Mouse (Mus musculus) hindbrain, embryonic 15.5 days (tissue): ENCODE measurements at regions not wholly inside any gene's neighbourhood (a gene's known extent, or its start where the extent isn't known, plus 50 kb on each side); places are given as distances from the start of the nearest gene placed in this dataset.
"Not testable (repeated sequence)": the region's sequence is repeated elsewhere in the genome, so short reads cannot be mapped to it uniquely, and the experiment has no call there.

Experiments
- ATAC-seq: fragments of 200-750 bp; cut with Nextera tagmentation; 2 replicates; pipeline ENCODE4 v1.8.0; 2017; ENCODE audit warnings: low read depth, moderate number of reproducible peaks, moderate TSS enrichment; ENCODE audit not compliant: low FRiP score
- H3K27ac ChIP-seq: fragments of 300-500 bp; sonication (generic); replicated peaks from 2 replicates; pipeline ENCODE4 v1.5.1; 2015; ENCODE audit warnings: mild to moderate bottlenecking, inconsistent platforms
- H3K27me3 ChIP-seq: fragments of 300-500 bp; sonication (generic); 2 replicates; pipeline ENCODE4 v1.6.1; 2015; ENCODE audit warnings: control low read depth, inconsistent platforms
- H3K36me3 ChIP-seq: fragments of 300-500 bp; sonication (generic); 2 replicates; pipeline ENCODE4 v1.6.1; 2015; ENCODE audit warnings: control low read depth, inconsistent platforms
- H3K4me1 ChIP-seq: fragments of 300-500 bp; sonication (generic); replicated peaks from 2 replicates; pipeline ENCODE4 v1.6.1; 2015; ENCODE audit warnings: control low read depth, inconsistent platforms
- H3K4me2 ChIP-seq: fragments of 300-500 bp; sonication (generic); 2 replicates; pipeline ENCODE4 v1.6.1; 2015; ENCODE audit warnings: moderate library complexity, mild to moderate bottlenecking, inconsistent platforms
- H3K4me3 ChIP-seq: fragments of 300-500 bp; sonication (generic); 2 replicates; pipeline ENCODE4 v1.5.1; 2015; ENCODE audit warnings: mild to moderate bottlenecking, inconsistent platforms
- H3K9ac ChIP-seq: fragments of 300-500 bp; sonication (generic); 2 replicates; pipeline ENCODE4 v1.6.1; 2015; ENCODE audit warnings: inconsistent platforms
- H3K9me3 ChIP-seq: fragments of 300-500 bp; sonication (generic); 2 replicates; pipeline ENCODE4 v1.6.1; 2016; ENCODE audit warnings: control low read depth, inconsistent platforms
- WGBS: fragments of 180-500 bp; shearing (Covaris S2); methylation state at CpG from one replicate; pipeline ENCODE4 v1.1.7; 2015; 5-methylcytosine and 5-hydroxymethylcytosine counted together

- H3K4me1 ChIP-seq, result peaks cover 12% of the 10 kb centered on the region
- H3K36me3 ChIP-seq, result no peaks in the 10 kb centered on the region
- no peak for ATAC-seq
- no peak overlapping the region for H3K9ac ChIP-seq
- H3K27me3 ChIP-seq, result no peaks in the 10 kb centered on the region
- no peak overlapping the region for H3K27ac ChIP-seq
- H3K4me2 ChIP-seq, result peak overlapping the region; percentile 61
- peak overlapping the region; percentile 30 for H3K4me3 ChIP-seq
- no peaks in the 10 kb centered on the region for H3K9me3 ChIP-seq
- 3% methylated on average over 15 of the region's 15 CpGs for WGBS
Observed at GRCm38 (mm10) chr2:162867516-162868029, 63.8 kb upstream of the Srsf6 start.

DNA sequence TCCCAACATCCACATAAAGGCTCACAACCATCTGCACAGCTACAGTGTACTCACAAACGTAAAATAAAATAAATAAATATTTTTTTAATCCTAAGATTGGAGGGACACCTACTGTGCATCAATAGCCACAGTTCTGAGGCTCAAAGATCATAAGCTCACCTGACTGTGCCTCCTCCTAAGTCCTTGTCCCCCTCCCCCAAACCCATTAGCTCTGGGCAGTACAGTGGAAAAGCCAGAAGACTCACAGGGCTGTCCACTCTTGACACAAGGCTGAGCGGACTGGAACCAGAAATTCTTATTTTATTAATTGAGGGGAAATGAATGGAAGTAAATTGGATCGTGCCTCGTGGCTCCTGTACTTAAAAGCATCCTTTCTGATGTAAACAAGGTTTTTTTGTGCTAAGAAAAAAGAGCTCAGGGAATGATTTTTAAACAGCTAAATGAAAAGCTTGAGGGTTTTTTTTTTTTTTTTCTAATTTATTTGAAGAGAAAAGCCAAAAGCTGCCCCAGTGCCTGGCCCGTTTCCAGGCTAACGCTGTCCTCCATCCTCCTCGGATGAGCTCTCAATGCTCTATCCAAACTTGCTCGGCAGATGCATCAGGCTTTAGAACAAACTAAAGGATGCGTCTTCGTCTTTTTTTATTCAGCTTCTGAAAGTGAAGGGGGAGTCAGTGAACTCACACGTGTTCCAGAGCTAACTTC lies 64.6 kb upstream of the Srsf6 start:
- Histone ChIP-seq H3K36me3 (no peaks in the 10 kb centered on the region), H3K27ac (no peak overlapping the region), H3K9ac (no peak overlapping the region), H3K4me3 (peak overlapping the region; percentile 30), H3K4me1 (peaks cover 12% of the 10 kb centered on the region), H3K9me3 (no peaks in the 10 kb centered on the region), H3K27me3 (no peaks in the 10 kb centered on the region), H3K4me2 (peak overlapping the region; percentile 61)
- WGBS, result 13% methylated on average over 11 of the region's 11 CpGs
- no peak for ATAC-seq

- Histone ChIP-seq H3K4me3 (no peak overlapping the region), H3K4me1 (peaks cover 12% of the 10 kb centered on the region), H3K9me3 (no peaks in the 10 kb centered on the region), H3K9ac (no peak overlapping the region), H3K36me3 (no peaks in the 10 kb centered on the region), H3K27ac (no peak overlapping the region), H3K4me2 (no peak overlapping the region), H3K27me3 (no peaks in the 10 kb centered on the region)
- no peak for ATAC-seq
- 64% methylated on average over 1 of the region's 1 CpGs for WGBS
Observed at GRCm38 (mm10) chr2:162864571-162864970, 66.8 kb upstream of the Srsf6 start.

GRCm38 (mm10) chr2:162854606-162855005 lies 76.7 kb upstream of the Srsf6 start:
- H3K9ac ChIP-seq, result no peak overlapping the region
- 80% methylated on average over 6 of the region's 6 CpGs for WGBS
- no peaks in the 10 kb centered on the region for H3K4me1 ChIP-seq
- no peaks in the 10 kb centered on the region for H3K36me3 ChIP-seq
- no peak overlapping the region for H3K27ac ChIP-seq
- no peak for ATAC-seq
- H3K4me2 ChIP-seq, result no peak overlapping the region
- no peak overlapping the region for H3K4me3 ChIP-seq
- no peaks in the 10 kb centered on the region for H3K27me3 ChIP-seq
- no peaks in the 10 kb centered on the region for H3K9me3 ChIP-seq

DNA sequence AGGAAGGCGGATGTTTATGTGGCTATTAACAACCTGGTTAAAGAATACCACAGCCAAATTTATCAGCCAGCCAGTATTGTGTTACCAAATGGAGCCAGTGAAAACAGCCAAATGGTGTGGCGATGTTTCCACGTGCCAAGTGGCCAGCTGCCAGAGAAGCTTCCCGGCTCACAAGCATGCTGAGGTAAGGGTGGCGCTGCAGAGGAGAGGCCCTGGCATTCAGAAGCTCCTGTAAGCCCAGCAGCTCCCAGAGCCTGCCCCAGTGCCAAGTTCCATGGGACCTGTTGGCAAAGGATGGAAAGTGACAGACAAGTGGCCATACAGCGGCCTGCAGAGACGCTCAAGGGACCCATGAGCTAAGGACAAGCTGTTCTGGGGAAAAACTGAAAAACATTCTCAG lies 77.8 kb upstream of the Srsf6 start:
- Histone ChIP-seq H3K27ac (no peak overlapping the region), H3K36me3 (no peaks in the 10 kb centered on the region)

GRCm38 (mm10) chr2:162841761-162842160 lies 89.6 kb upstream of the Srsf6 start:
- not testable (repeated sequence) for H3K27ac ChIP-seq, H3K27me3 ChIP-seq, ATAC-seq, H3K4me2 ChIP-seq, H3K4me1 ChIP-seq, H3K36me3 ChIP-seq, H3K9me3 ChIP-seq, H3K9ac ChIP-seq, H3K4me3 ChIP-seq
- WGBS, result 93% methylated on average over 9 of the region's 9 CpGs

More for the DNA sequence above, 77.8 kb upstream of the Srsf6 start:
- Histone ChIP-seq H3K9me3 (no peaks in the 10 kb centered on the region), H3K4me1 (no peaks in the 10 kb centered on the region), H3K9ac (no peak overlapping the region), H3K4me2 (no peak overlapping the region), H3K27me3 (no peaks in the 10 kb centered on the region), H3K4me3 (no peak overlapping the region)
- 0 out of 2 replicates have a peak, but pooled peaks have one; percentile 48 for ATAC-seq
- 56% methylated on average over 7 of the region's 7 CpGs for WGBS

DNA sequence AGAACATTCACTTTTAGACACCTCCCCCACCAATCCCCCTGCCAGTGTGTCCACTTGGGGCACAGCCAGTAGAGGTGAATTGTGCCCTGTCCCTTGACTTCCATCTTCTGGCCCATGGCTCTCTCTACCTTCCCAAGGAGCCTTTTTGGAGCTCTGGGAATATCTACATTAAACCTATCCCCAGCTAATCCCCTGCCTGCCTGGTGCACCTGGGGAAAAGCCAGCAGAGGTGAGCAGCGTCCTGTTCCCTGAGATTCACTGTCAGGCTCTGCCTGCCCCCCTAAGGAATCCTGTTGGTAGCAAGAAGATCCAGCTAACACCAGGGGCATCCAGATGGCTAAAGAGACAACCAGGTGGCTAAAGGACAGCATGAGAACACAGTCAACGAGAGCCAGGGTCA lies 93.6 kb upstream of the Srsf6 start:
- Histone ChIP-seq H3K36me3 (no peaks in the 10 kb centered on the region), H3K27me3 (no peaks in the 10 kb centered on the region), H3K4me3 (no peak overlapping the region), H3K27ac (no peak overlapping the region), H3K9ac (no peak overlapping the region), H3K4me2 (no peak overlapping the region), H3K9me3 (no peaks in the 10 kb centered on the region), H3K4me1 (no peaks in the 10 kb centered on the region)
- WGBS, result 57% methylated on average over 2 of the region's 2 CpGs
- ATAC-seq, result no peak

GRCm38 (mm10) chr2:162833741-162834140 lies 97.6 kb upstream of the Srsf6 start:
- no peak for ATAC-seq
- Histone ChIP-seq H3K4me2 (no peak overlapping the region), H3K36me3 (no peaks in the 10 kb centered on the region), H3K9me3 (no peaks in the 10 kb centered on the region), H3K4me3 (no peak overlapping the region), H3K27me3 (no peaks in the 10 kb centered on the region), H3K27ac (no peak overlapping the region), H3K9ac (no peak overlapping the region), H3K4me1 (no peaks in the 10 kb centered on the region)
- WGBS, result 25% methylated on average over 6 of the region's 6 CpGs

- Histone ChIP-seq H3K27me3 (no peaks in the 10 kb centered on the region), H3K4me2 (no peak overlapping the region), H3K27ac (no peak overlapping the region), H3K9me3 (no peaks in the 10 kb centered on the region), H3K4me3 (no peak overlapping the region), H3K9ac (no peak overlapping the region), H3K36me3 (no peaks in the 10 kb centered on the region), H3K4me1 (no peaks in the 10 kb centered on the region)
- ATAC-seq, result no peak
- WGBS, result 97% methylated on average over 4 of the region's 4 CpGs
Observed at GRCm38 (mm10) chr2:162818787-162819186, 112.5 kb upstream of the Srsf6 start.

DNA sequence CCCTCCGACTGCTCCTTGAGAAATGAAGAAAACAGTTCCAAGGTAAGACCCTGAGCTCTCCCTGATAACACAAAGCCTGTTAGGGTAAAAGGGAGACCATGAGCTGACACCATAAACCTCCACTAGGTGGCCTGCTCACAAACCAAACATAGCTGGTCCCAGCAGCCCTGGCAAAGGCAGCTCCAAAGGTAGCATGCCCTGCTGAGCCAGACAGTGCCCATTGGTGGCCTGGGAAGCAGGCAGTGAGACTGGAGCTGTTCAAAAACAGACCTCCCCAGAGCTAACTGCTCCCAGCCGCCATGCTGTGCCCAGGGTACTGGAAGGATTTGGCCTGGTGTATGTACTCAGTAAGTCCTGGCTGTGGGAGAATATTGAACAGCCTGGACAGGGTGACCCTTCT lies 117.1 kb upstream of the Srsf6 start:
- Histone ChIP-seq H3K9ac (no peak overlapping the region), H3K27ac (no peak overlapping the region), H3K4me2 (no peak overlapping the region), H3K27me3 (no peaks in the 10 kb centered on the region), H3K4me3 (no peak overlapping the region), H3K36me3 (no peaks in the 10 kb centered on the region), H3K4me1 (no peaks in the 10 kb centered on the region), H3K9me3 (no peaks in the 10 kb centered on the region)
- ATAC-seq, result 0 out of 2 replicates have a peak, but pooled peaks have one; percentile 34
- WGBS, result 46% methylated on average over 2 of the region's 2 CpGs

DNA sequence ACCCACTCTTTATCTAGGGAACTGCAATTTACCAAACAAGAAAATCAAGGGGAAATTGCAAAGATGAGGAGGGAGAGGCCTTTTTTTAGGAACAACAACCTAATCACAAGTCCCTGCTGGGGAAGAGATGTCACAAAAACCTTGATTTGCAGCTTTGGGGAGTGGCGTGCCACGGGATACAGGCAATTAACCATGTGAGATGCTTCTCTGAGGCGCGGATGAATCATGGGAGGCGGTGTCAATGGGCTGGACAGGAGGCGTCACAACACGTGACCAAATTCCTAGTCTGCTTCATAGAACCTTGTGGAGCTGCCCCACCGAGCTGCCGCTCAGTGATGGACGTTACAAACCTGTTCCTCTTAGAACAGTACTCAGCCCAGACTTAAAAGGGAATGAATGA lies 123.6 kb upstream of the Srsf6 start:
- no peaks in the 10 kb centered on the region for H3K27me3 ChIP-seq
- H3K4me2 ChIP-seq, result no peak overlapping the region
- H3K36me3 ChIP-seq, result no peaks in the 10 kb centered on the region
- H3K4me1 ChIP-seq, result no peaks in the 10 kb centered on the region
- H3K4me3 ChIP-seq, result no peak overlapping the region
- H3K9ac ChIP-seq, result no peak overlapping the region
- peaks cover 3% of the 10 kb centered on the region; the same call in 1 of the 2 replicates for H3K9me3 ChIP-seq
- no peak overlapping the region for H3K27ac ChIP-seq
- WGBS, result 84% methylated on average over 10 of the region's 10 CpGs
- no peak for ATAC-seq

- Histone ChIP-seq H3K4me3 (no peak overlapping the region), H3K27ac (no peak overlapping the region), H3K4me2 (no peak overlapping the region), H3K4me1 (peaks cover 1% of the 10 kb centered on the region; the same call in 1 of the 2 replicates), H3K9ac (no peak overlapping the region), H3K9me3 (no peaks in the 10 kb centered on the region), H3K36me3 (no peaks in the 10 kb centered on the region), H3K27me3 (no peaks in the 10 kb centered on the region)
- no peak for ATAC-seq
- 68% methylated on average over 4 of the region's 4 CpGs for WGBS
Observed at GRCm38 (mm10) chr2:162796528-162796927, 134.8 kb upstream of the Srsf6 start.

DNA sequence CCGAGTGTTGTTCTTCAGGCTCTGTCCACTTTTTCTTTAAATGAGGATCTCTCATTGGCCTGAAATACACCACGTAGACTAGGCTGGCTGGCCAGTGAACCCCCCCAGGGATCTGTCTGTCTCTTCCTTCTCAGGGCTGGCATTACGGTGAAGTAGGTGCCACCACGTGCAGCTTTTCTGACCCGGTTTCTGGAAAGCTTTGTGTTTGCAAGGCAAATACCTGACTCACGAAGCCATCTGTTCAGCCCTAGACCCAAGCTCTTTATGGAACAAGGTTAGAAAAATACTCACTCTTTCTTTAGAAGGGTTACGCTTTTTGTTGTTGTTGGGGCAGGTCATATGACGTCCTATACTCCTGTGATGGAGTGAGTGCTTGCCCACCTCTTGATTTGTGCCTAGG lies 133.3 kb upstream of the Ptprt start:
- no peak overlapping the region for H3K27ac ChIP-seq
- H3K36me3 ChIP-seq, result no peaks in the 10 kb centered on the region
- H3K4me2 ChIP-seq, result no peak overlapping the region
- no peak for ATAC-seq
- H3K9me3 ChIP-seq, result no peaks in the 10 kb centered on the region
- H3K9ac ChIP-seq, result no peak overlapping the region
- peaks cover 5% of the 10 kb centered on the region; the same call in 1 of the 2 replicates for H3K4me1 ChIP-seq
- 92% methylated on average over 8 of the region's 8 CpGs for WGBS
- H3K27me3 ChIP-seq, result no peaks in the 10 kb centered on the region
- no peak overlapping the region for H3K4me3 ChIP-seq
